Comparison of ENCODE assay signal across 25 mouse cellular contexts in genomic region chrX:129309380-129309779, GRCm38 (mm10).
"Had no signal": no experiment of that assay in that cellular context is flagged by ENCODE, and none has a peak within 500 bp of the region (broad histone marks: within the 10 kb centered on the region; RNA-seq: fewer than 3 reads in every experiment).

No protein-coding gene starts in this region.

- ATAC-seq: hindbrain, postnatal 0 days; intestine, embryonic 16.5 days had no signal

- H3K4me1 ChIP-seq: heart, embryonic 13.5 days; heart, embryonic 15.5 days; hindbrain, embryonic 13.5 days; hindbrain, embryonic 15.5 days; kidney, embryonic 15.5 days; limb, embryonic 13.5 days; limb, embryonic 15.5 days had no signal

- H3K27me3 ChIP-seq: heart, embryonic 13.5 days; heart, embryonic 15.5 days; hindbrain, embryonic 13.5 days; hindbrain, embryonic 15.5 days; kidney, embryonic 15.5 days; limb, embryonic 13.5 days; limb, embryonic 15.5 days had no signal

- H3K4me3 ChIP-seq: heart, adult 2 months; heart, embryonic 13.5 days; heart, embryonic 15.5 days; hindbrain, embryonic 13.5 days; hindbrain, embryonic 15.5 days; kidney, embryonic 15.5 days; limb, embryonic 13.5 days; limb, embryonic 15.5 days had no signal

- DNase-seq: gastrocnemius, postnatal 14 days; gastrocnemius, postnatal 36 days; heart, adult 11 months; heart, adult 2 months; heart, postnatal 14 days; heart, postnatal 36 days; kidney, adult 11 months; kidney, adult 2 months; kidney, adult 9 months; kidney, postnatal 14 days; kidney, postnatal 36 days; layer of hippocampus, adult 9-11 months; layer of hippocampus, postnatal 36 days; left cerebral cortex, postnatal 4 days had no signal

- H3K36me3 ChIP-seq: heart, embryonic 13.5 days; heart, embryonic 15.5 days; hindbrain, embryonic 13.5 days; hindbrain, embryonic 15.5 days; kidney, embryonic 15.5 days; limb, embryonic 13.5 days; limb, embryonic 15.5 days had no signal

- H3K4me2 ChIP-seq: heart, embryonic 11.5 days; heart, embryonic 13.5 days; heart, embryonic 15.5 days; hindbrain, embryonic 13.5 days; hindbrain, embryonic 15.5 days; kidney, embryonic 15.5 days; limb, embryonic 13.5 days; limb, embryonic 15.5 days had no signal

- H3K27ac ChIP-seq: heart, adult 2 months; heart, embryonic 13.5 days; heart, embryonic 15.5 days; hindbrain, embryonic 13.5 days; hindbrain, embryonic 15.5 days; hindbrain, postnatal 0 days; kidney, embryonic 15.5 days; kidney, postnatal 0 days; limb, embryonic 13.5 days; limb, embryonic 15.5 days had no signal

- H3K9ac ChIP-seq: heart, embryonic 13.5 days; heart, embryonic 15.5 days; hindbrain, embryonic 13.5 days; hindbrain, embryonic 15.5 days; kidney, embryonic 15.5 days; limb, embryonic 13.5 days; limb, embryonic 15.5 days had no signal

- H3K9me3 ChIP-seq: heart, embryonic 13.5 days; heart, embryonic 15.5 days; hindbrain, embryonic 13.5 days; hindbrain, embryonic 15.5 days; kidney, embryonic 15.5 days; limb, embryonic 13.5 days; limb, embryonic 15.5 days had no signal
